Mouse (Mus musculus): ENCODE measurements around the gene Plcb4. TPM values are rescaled to one million over a fixed set of nuclear protein-coding genes. Genes with fewer than 3 reads are reported as not detected.

The Plcb4 gene
- polyA plus RNA-seq, 1 experiment from 2014 or later: 18.6 TPM

DNA sequence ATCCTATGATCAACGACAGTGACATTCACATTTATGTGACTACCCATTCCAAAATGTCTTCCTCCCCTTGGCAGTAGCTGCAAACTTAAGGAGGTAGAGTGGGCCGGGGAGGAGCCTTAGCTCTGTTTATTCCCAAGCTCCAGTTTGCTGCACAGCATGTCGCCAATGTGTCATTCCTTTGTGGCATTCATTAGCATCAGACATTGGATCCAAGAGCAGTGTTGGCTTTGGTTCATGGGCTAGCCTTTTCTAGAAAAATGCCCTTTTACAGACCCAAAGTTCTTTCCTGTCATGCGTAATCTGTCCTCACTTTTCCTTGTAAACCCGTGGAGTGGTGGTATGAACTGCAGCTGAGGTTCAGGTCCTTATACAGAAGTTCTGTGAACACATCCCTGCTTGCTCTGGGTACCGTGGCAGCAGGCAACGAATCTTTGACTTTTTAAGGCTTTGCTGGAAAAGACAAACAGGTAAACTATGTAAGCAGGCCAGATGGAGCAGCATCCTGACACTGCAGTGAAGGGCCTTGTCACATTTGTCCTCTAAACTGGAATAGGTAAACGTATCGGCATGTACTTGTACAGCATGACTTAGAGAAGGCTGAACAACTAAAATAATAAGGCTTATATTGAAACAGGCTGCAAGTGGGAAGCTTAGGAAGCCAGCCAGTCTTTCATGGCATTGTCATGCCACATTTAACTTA, 270.4 kb downstream of the Plcb4 start:
- Histone ChIP-seq H3K4me3 (no peak overlapping the region), H3K9me3 (no peaks in the 10 kb centered on the region), H3K4me1 (peaks cover 2% of the 10 kb centered on the region; the same call in 1 of the 2 replicates), H3K27me3 (no peaks in the 10 kb centered on the region), H3K9ac (replicated peaks) (no peak overlapping the region), H3K4me2 (replicated peaks) (no peak overlapping the region), H3K36me3 (no peaks in the 10 kb centered on the region), H3K27ac (replicated peaks) (no peak overlapping the region)
- ATAC-seq (replicated peaks): no peak
- 57% methylated on average over 9 of the region's 9 CpGs for WGBS

- no peak for ATAC-seq (replicated peaks)
- no peaks in the 10 kb centered on the region for H3K36me3 ChIP-seq
- H3K27me3 ChIP-seq: no peaks in the 10 kb centered on the region
- H3K9ac ChIP-seq (replicated peaks): no peak overlapping the region
- H3K9me3 ChIP-seq: no peaks in the 10 kb centered on the region
- 92% methylated on average over 4 of the region's 4 CpGs for WGBS
- no peak overlapping the region for H3K4me2 ChIP-seq (replicated peaks)
- H3K4me3 ChIP-seq: no peak overlapping the region
- H3K27ac ChIP-seq (replicated peaks): no peak overlapping the region
- H3K4me1 ChIP-seq: peaks cover 2% of the 10 kb centered on the region; the same call in 1 of the 2 replicates
Measured at GRCm38 (mm10) chr2:135930696-135931095, 271.9 kb downstream of the Plcb4 start.

DNA sequence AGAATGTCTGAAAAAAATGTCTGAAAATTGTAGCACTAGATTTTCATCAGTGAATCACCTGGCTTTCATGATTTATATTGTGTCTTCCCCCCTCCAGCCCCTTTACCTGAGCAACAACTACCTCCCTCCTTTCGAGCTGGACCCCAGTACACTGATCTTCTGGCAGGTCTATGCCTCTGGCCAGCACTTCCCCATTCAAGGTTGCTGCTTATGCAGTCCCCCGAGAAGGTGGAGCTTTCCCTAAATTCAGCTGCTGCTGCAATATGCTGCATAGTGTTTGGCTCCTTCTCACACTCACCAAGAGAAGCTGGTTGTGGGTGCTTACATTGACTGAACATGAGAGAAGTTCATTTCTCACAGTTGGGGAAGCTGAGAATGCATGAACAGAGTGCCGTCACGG, 273.8 kb downstream of the Plcb4 start:
- 93% methylated on average over 4 of the region's 4 CpGs for WGBS
- no peaks in the 10 kb centered on the region for H3K27me3 ChIP-seq
- no peaks in the 10 kb centered on the region for H3K9me3 ChIP-seq
- no peak overlapping the region for H3K27ac ChIP-seq (replicated peaks)
- H3K4me1 ChIP-seq: peaks cover 2% of the 10 kb centered on the region; the same call in 1 of the 2 replicates
- ATAC-seq (replicated peaks): no peak
- no peak overlapping the region for H3K9ac ChIP-seq (replicated peaks)
- no peak overlapping the region for H3K4me3 ChIP-seq
- H3K4me2 ChIP-seq (replicated peaks): no peak overlapping the region
- no peaks in the 10 kb centered on the region for H3K36me3 ChIP-seq

- ATAC-seq (replicated peaks): no peak
- no peak overlapping the region for H3K27ac ChIP-seq (replicated peaks)
- no peak overlapping the region for H3K4me2 ChIP-seq (replicated peaks)
- H3K27me3 ChIP-seq: no peaks in the 10 kb centered on the region
- H3K36me3 ChIP-seq: no peaks in the 10 kb centered on the region
- no peak overlapping the region for H3K9ac ChIP-seq (replicated peaks)
- no peaks in the 10 kb centered on the region for H3K4me1 ChIP-seq
- 87% methylated on average over 6 of the region's 6 CpGs for WGBS
- no peak overlapping the region for H3K4me3 ChIP-seq
- H3K9me3 ChIP-seq: no peaks in the 10 kb centered on the region
Measured at GRCm38 (mm10) chr2:135936376-135936775, 277.6 kb downstream of the Plcb4 start.

DNA sequence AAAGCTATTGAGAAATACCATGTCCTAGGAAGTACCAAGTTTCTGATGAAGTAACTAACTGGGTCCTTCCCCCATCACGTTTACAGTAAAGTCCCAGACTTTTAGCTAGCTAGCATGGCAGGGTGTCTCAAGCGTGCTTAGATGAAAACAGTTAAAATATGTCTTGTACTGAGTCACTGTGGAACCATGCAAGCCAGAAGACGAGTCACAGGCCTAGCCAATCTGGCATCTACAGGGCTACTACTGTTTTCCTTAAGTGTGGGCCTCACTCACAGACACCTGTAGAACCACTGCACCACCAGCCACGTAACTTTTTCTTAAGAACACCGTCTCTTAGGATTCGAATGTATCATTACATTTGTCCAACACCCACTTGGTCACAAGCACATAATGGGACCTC, 278.8 kb downstream of the Plcb4 start:
- ATAC-seq (replicated peaks): no peak
- Histone ChIP-seq H3K9ac (replicated peaks) (no peak overlapping the region), H3K4me3 (no peak overlapping the region), H3K9me3 (no peaks in the 10 kb centered on the region), H3K4me1 (no peaks in the 10 kb centered on the region), H3K27me3 (no peaks in the 10 kb centered on the region), H3K4me2 (replicated peaks) (no peak overlapping the region), H3K27ac (replicated peaks) (no peak overlapping the region), H3K36me3 (no peaks in the 10 kb centered on the region)
- WGBS: 94% methylated on average over 6 of the region's 6 CpGs

DNA sequence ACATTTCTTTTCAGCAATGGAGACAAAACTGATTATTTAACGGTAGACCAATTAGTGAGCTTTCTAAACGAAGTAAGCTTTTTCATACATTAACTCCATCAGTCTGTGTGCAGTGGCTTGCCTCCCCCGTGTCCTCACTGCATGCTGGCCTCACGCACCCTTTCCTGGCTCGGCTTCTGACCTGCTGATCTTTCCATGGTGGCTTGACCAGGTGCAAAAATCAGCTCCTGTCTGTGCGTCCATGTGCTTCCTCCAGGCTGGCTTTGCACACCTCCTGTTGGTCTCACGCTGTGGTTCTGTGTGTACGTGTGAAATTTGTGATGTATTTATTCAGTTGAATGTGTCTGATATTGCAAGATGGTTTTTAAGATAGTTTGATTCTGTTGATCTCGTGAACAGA, 281.1 kb downstream of the Plcb4 start:
- Histone ChIP-seq H3K9ac (replicated peaks) (no peak overlapping the region), H3K4me2 (replicated peaks) (no peak overlapping the region), H3K4me1 (no peaks in the 10 kb centered on the region), H3K36me3 (no peaks in the 10 kb centered on the region), H3K9me3 (no peaks in the 10 kb centered on the region), H3K27me3 (no peaks in the 10 kb centered on the region), H3K4me3 (no peak overlapping the region), H3K27ac (replicated peaks) (no peak overlapping the region)
- no peak for ATAC-seq (replicated peaks)
- WGBS: 75% methylated on average over 9 of the region's 9 CpGs

DNA sequence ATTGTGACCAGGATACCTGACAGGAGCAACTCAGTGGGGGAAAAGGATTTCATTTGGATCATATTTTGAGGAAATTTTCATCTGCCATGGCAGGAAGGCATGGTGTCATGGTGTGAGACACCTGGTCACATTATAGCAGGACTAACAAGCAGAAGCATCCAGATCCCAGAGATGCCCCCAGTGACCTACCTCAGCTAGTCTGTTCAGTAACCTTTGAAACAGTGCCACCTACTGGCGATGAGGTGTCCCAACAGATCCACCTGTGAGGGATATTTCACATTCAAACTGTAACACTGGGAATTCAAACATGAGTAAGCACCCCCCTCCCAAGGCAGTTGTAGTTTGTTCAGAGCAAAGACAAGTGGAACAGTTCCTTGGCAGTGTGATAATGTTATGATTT, 289.0 kb downstream of the Plcb4 start:
- ATAC-seq (replicated peaks): no peak
- H3K4me1 ChIP-seq: no peaks in the 10 kb centered on the region
- no peaks in the 10 kb centered on the region for H3K27me3 ChIP-seq
- 83% methylated on average over 1 of the region's 1 CpGs for WGBS
- no peaks in the 10 kb centered on the region for H3K36me3 ChIP-seq
- H3K4me2 ChIP-seq (replicated peaks): no peak overlapping the region
- H3K9me3 ChIP-seq: no peaks in the 10 kb centered on the region
- H3K9ac ChIP-seq (replicated peaks): no peak overlapping the region
- no peak overlapping the region for H3K27ac ChIP-seq (replicated peaks)
- no peak overlapping the region for H3K4me3 ChIP-seq

DNA sequence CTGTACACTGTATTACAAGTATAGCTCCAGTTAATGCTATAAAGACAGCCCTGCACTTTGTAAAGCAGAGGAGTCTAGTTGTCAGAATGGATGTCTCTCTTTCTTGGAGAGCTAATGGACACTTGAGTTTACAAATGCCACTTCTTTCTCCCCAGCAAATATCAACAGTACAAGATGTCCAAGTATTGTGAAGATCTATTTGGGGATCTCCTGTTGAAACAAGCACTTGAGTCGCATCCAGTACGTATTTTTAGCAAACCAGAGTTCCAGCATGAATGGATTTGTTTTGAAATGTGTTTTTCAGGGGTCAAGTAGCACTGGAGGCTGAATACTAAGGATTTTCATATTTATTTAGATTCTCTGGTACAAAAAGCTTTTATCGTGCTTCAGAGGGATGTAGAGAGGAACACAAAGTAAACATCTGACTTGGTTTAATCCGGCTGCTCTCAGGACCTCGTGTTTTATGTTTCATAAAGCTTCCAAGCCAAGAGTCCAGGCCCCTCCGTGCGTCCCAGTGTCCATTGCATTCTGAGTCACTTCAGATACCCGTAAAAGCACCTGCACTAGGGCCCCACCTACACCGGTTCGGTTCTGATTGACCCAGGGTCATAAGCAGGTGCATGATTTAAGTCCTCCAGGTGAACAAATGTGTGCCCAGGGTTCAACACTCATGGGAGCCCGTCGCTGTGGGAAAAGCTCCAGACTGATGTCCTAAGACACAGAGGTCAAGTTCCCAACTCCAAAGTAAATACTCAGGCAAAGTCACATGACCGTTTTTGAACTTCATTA, 296.1 kb downstream of the Plcb4 start:
- WGBS: 80% methylated on average over 13 of the region's 13 CpGs
- Histone ChIP-seq H3K4me3 (no peak overlapping the region), H3K4me1 (no peaks in the 10 kb centered on the region), H3K9ac (replicated peaks) (no peak overlapping the region), H3K9me3 (no peaks in the 10 kb centered on the region), H3K27me3 (no peaks in the 10 kb centered on the region), H3K36me3 (no peaks in the 10 kb centered on the region), H3K27ac (replicated peaks) (no peak overlapping the region), H3K4me2 (replicated peaks) (no peak overlapping the region)
- no peak for ATAC-seq (replicated peaks)

- Histone ChIP-seq H3K27ac (replicated peaks) (no peak overlapping the region), H3K4me1 (no peaks in the 10 kb centered on the region), H3K9ac (replicated peaks) (no peak overlapping the region), H3K4me2 (replicated peaks) (no peak overlapping the region), H3K9me3 (no peaks in the 10 kb centered on the region), H3K36me3 (no peaks in the 10 kb centered on the region), H3K27me3 (no peaks in the 10 kb centered on the region), H3K4me3 (no peak overlapping the region)
- no peak for ATAC-seq (replicated peaks)
- WGBS: 86% methylated on average over 8 of the region's 8 CpGs
Measured at GRCm38 (mm10) chr2:135955796-135956195, 297.0 kb downstream of the Plcb4 start.

GRCm38 (mm10) chr2:135957689-135958088, 298.9 kb downstream of the Plcb4 start:
- Histone ChIP-seq H3K9me3 (no peaks in the 10 kb centered on the region), H3K4me3 (no peak overlapping the region), H3K36me3 (no peaks in the 10 kb centered on the region), H3K27ac (replicated peaks) (no peak overlapping the region), H3K27me3 (no peaks in the 10 kb centered on the region), H3K4me1 (no peaks in the 10 kb centered on the region), H3K9ac (replicated peaks) (no peak overlapping the region), H3K4me2 (replicated peaks) (no peak overlapping the region)
- ATAC-seq (replicated peaks): peak; percentile 80
- 36% methylated on average over 7 of the region's 7 CpGs for WGBS

DNA sequence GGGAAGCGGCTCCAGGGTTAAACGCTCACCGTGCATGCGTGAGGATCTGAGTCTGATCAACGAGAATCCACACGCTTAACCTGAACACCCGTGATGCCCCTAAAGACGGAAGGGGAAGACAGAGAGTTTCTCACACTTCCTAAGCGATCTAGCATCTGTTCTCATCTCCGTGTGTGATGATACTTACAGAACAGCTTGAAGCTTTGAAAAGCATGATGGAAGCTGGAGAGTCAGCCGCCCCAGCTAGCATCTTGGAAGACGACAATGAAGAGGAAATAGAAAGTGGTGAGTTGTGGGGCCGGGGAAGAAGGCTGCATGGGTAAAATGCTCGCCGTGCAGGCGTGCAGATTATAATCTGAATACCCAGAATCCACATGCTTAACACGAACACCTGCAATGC, 299.6 kb downstream of the Plcb4 start:
- no peak overlapping the region for H3K9ac ChIP-seq (replicated peaks)
- no peak overlapping the region for H3K4me2 ChIP-seq (replicated peaks)
- no peaks in the 10 kb centered on the region for H3K27me3 ChIP-seq
- H3K36me3 ChIP-seq: no peaks in the 10 kb centered on the region
- H3K9me3 ChIP-seq: no peaks in the 10 kb centered on the region
- 86% methylated on average over 17 of the region's 17 CpGs for WGBS
- no peaks in the 10 kb centered on the region for H3K4me1 ChIP-seq
- ATAC-seq (replicated peaks): no peak
- no peak overlapping the region for H3K4me3 ChIP-seq
- no peak overlapping the region for H3K27ac ChIP-seq (replicated peaks)

- H3K27me3 ChIP-seq: no peaks in the 10 kb centered on the region
- H3K9me3 ChIP-seq: no peaks in the 10 kb centered on the region
- no peak overlapping the region for H3K9ac ChIP-seq (replicated peaks)
- 74% methylated on average over 14 of the region's 14 CpGs for WGBS
- ATAC-seq (replicated peaks): no peak
- H3K4me1 ChIP-seq: 0 out of 2 replicates have a peak, but pooled peaks cover 2% of the 10 kb centered on the region
- H3K4me2 ChIP-seq (replicated peaks): no peak overlapping the region
- H3K4me3 ChIP-seq: no peak overlapping the region
- no peak overlapping the region for H3K27ac ChIP-seq (replicated peaks)
- H3K36me3 ChIP-seq: no peaks in the 10 kb centered on the region
Measured at GRCm38 (mm10) chr2:135963089-135963488, 304.3 kb downstream of the Plcb4 start.
